Mouse (Mus musculus) ES-Bruce4 (cell line): ENCODE data around the gene Lpcat3. TPM values are rescaled to one million over a fixed set of nuclear protein-coding genes. Genes with fewer than 3 reads are reported as not detected.

Source experiments
- H3K27ac ChIP-seq: 2 replicates; pipeline ENCODE4 v1.5.1; 2012; ENCODE audit warnings: low read length, inconsistent platforms; ENCODE audit not compliant: insufficient read depth
- H3K27me3 ChIP-seq: 2 replicates; pipeline ENCODE4 v1.6.1; 2012; ENCODE audit warnings: mild to moderate bottlenecking, low read length, inconsistent platforms; ENCODE audit not compliant: control insufficient read depth, poor library complexity, insufficient read depth, severe bottlenecking
- H3K36me3 ChIP-seq: 2 replicates; pipeline ENCODE4 v1.6.1; 2012; ENCODE audit warnings: inconsistent platforms, mild to moderate bottlenecking, low read length, moderate library complexity; ENCODE audit not compliant: control insufficient read depth, poor library complexity, insufficient read depth, severe bottlenecking
- H3K4me1 ChIP-seq: one replicate; pipeline ENCODE4 v1.8.1; 2011; ENCODE audit warnings: low read length; ENCODE audit not compliant: control insufficient read depth, insufficient read depth
- H3K4me3 ChIP-seq: 2 replicates; pipeline ENCODE4 v1.5.1; 2011; ENCODE audit warnings: low read depth, mild to moderate bottlenecking, low read length
- H3K9ac ChIP-seq: 2 replicates; pipeline ENCODE4 v1.6.1; 2012; ENCODE audit warnings: low read depth, mild to moderate bottlenecking, inconsistent platforms; ENCODE audit not compliant: poor library complexity, severe bottlenecking
- H3K9me3 ChIP-seq: replicated peaks from 2 replicates; pipeline ENCODE4 v1.6.1; 2012; ENCODE audit warnings: mild to moderate bottlenecking, low read length, inconsistent platforms; ENCODE audit not compliant: control insufficient read depth, poor library complexity, insufficient read depth, severe bottlenecking
- CTCF ChIP-seq: IDR thresholded peaks from one replicate; pipeline ENCODE4 v1.8.1; 2011; ENCODE audit warnings: low read depth, low read length
- EP300 ChIP-seq: IDR thresholded peaks from 2 replicates; pipeline ENCODE4 v1.6.1; 2011; ENCODE audit warnings: low read depth, low read length; ENCODE audit not compliant: insufficient read depth
- POLR2A ChIP-seq: IDR thresholded peaks from one replicate; pipeline ENCODE4 v1.8.1; 2011; ENCODE audit warnings: low read length; ENCODE audit not compliant: insufficient read depth
- polyA plus RNA-seq: library from polyadenylated mRNA; stranded (reverse); fragments of >200 nt; gene quantifications from 2 replicates; pipeline ENCODE4 v1.2.4, GENCODE M21; 2011; ENCODE audit warnings: low read depth; ENCODE audit not compliant: missing spikeins, insufficient read depth, insufficient read length

Lpcat3 gene
- polyA plus RNA-seq, 1 experiment: 69.3 TPM

- H3K36me3 ChIP-seq: no peaks in the 10 kb centered on the region
These were observed 79.0 kb downstream of the Lpcat3 start for GRCm38 (mm10) chr6:124741842-124742241.

DNA sequence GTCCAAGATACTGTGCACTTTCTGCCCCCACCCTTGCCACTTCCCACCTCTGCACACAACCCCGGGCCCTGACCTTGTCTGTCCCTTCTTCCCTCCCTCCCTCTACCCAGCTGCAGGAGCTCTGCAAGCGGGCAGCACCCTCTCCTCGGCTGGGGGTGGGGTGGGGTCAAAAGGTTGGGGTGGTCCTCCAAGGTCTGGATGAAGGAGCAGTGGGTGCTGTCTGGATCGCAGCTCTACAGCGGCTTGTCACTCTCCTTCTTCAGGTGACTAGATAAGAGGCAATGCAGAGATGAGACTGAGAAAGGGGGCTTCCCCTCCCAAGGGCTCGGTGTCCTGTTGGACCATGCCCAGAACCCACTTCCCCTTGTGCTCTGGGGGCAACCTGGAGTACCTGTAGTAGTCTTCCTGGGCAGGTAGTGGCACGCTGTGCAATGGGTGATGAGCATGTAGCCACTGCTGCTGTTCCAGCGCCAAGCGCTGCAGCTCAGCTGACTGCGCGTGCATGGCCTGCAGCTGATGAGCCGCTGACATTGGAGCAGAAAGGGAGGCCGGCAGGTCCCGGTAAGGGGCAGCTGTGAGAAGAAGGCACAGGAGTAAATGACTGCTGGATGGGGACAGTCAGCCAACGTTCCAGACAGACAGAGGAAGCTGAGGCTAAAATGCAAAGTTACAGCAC, 80.2 kb downstream of the Lpcat3 start:
- H3K27ac ChIP-seq: no peak overlapping the region
- H3K4me1 ChIP-seq: peaks cover 2% of the 10 kb centered on the region
- no peaks in the 10 kb centered on the region for H3K9me3 ChIP-seq
- no peak for TF ChIP-seq POLR2A
- no peak overlapping the region for H3K9ac ChIP-seq
- H3K27me3 ChIP-seq: no peaks in the 10 kb centered on the region
- no peaks in the 10 kb centered on the region for H3K36me3 ChIP-seq
- no peak overlapping the region for H3K4me3 ChIP-seq

More at GRCm38 (mm10) chr6:124741842-124742241, 79.0 kb downstream of the Lpcat3 start:
- TF ChIP-seq CTCF (no peak), POLR2A (no peak), EP300 (no peak)
- Histone ChIP-seq H3K4me3 (peak overlapping the region; percentile 51), H3K27ac (peak overlapping the region; percentile 31; the same call in 1 of the 2 replicates), H3K4me1 (peaks cover 2% of the 10 kb centered on the region), H3K27me3 (no peaks in the 10 kb centered on the region), H3K9me3 (no peaks in the 10 kb centered on the region), H3K9ac (peak overlapping the region; percentile 70)

DNA sequence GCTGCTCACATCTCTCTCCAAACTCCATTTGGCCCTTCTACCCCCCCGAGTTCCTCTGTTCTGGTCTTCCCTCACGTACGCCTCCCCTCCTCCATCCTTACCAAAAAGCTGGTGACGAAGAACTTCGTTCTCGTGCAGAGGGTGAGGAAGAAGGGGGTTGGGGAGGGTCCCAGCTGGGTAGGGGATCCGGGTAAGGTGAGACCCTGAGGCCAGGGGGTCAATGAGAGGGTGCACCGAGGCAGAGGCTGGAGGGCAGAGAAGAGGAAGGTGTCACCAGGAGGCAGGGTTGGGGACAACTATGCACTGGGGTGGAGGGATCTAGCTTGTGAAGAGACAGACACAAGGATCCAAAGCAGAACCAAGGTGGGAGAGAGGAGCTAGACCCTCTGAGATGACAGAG, 80.8 kb downstream of the Lpcat3 start:
- H3K9me3 ChIP-seq: no peaks in the 10 kb centered on the region
- no peaks in the 10 kb centered on the region for H3K36me3 ChIP-seq
- H3K4me1 ChIP-seq: peaks cover 2% of the 10 kb centered on the region
- H3K27ac ChIP-seq: no peak overlapping the region
- TF ChIP-seq EP300: no peak
- TF ChIP-seq POLR2A: no peak
- no peak for TF ChIP-seq CTCF
- H3K9ac ChIP-seq: no peak overlapping the region
- no peaks in the 10 kb centered on the region for H3K27me3 ChIP-seq
- no peak overlapping the region for H3K4me3 ChIP-seq

- H3K4me3 ChIP-seq: peak overlapping the region; percentile 65
- H3K27ac ChIP-seq: no peak overlapping the region
- H3K4me1 ChIP-seq: peaks cover under 1% of the 10 kb centered on the region
- peak overlapping the region; percentile 69 for H3K9ac ChIP-seq
- H3K27me3 ChIP-seq: no peaks in the 10 kb centered on the region
- H3K9me3 ChIP-seq: no peaks in the 10 kb centered on the region
- no peaks in the 10 kb centered on the region for H3K36me3 ChIP-seq
- TF ChIP-seq EP300 (no peak), CTCF (no peak), POLR2A (no peak)
These were observed 82.0 kb downstream of the Lpcat3 start for GRCm38 (mm10) chr6:124744755-124745321.

- Histone ChIP-seq H3K27me3 (no peaks in the 10 kb centered on the region), H3K4me3 (peak overlapping the region; percentile 65), H3K36me3 (no peaks in the 10 kb centered on the region), H3K27ac (no peak overlapping the region), H3K9ac (peak overlapping the region; percentile 88), H3K4me1 (no peaks in the 10 kb centered on the region), H3K9me3 (no peaks in the 10 kb centered on the region)
- TF ChIP-seq EP300 (peak; percentile 51; the same call in 1 of the 2 replicates), POLR2A (no peak), CTCF (peak; percentile 56)
These were observed 82.9 kb downstream of the Lpcat3 start for GRCm38 (mm10) chr6:124745490-124746295.

DNA sequence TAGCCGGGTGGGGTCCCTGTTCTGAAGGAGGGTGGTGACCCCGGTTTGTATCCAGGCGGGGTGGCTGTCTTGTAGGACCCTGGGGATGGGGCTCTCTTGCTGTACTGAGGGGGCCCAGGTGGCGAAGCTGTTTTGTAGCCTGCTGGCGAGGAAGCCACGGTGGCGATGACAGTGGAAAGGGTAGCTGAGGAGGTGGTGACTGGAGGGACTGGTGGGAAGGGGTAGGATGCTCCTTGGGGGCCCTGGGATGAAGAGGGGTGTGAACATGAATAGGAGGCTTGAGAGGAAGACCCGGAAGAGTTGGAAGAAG, 83.4 kb downstream of the Lpcat3 start:
- Histone ChIP-seq H3K9me3 (no peaks in the 10 kb centered on the region), H3K36me3 (no peaks in the 10 kb centered on the region), H3K4me3 (peak overlapping the region; percentile 59), H3K4me1 (no peaks in the 10 kb centered on the region), H3K27ac (no peak overlapping the region), H3K27me3 (no peaks in the 10 kb centered on the region), H3K9ac (peak overlapping the region; percentile 88)
- no peak for TF ChIP-seq CTCF
- TF ChIP-seq POLR2A: no peak
- TF ChIP-seq EP300: no peak
